Mouse (Mus musculus) frontal cortex, adult 2 months (tissue): ENCODE measurements at regions not wholly inside any gene's neighbourhood (a gene's known extent, or its start where the extent isn't known, plus 50 kb on each side); places are given as distances from the start of the nearest gene placed in this dataset.

Experiments used
- DNase-seq, 2 experiments: peaks; one replicate each; pipeline ENCODE4 v3.0.0; 2022; ENCODE audit warnings: low spot score in 1 of 2; ENCODE audit errors: extremely low spot score in 1 of 2

DNA sequence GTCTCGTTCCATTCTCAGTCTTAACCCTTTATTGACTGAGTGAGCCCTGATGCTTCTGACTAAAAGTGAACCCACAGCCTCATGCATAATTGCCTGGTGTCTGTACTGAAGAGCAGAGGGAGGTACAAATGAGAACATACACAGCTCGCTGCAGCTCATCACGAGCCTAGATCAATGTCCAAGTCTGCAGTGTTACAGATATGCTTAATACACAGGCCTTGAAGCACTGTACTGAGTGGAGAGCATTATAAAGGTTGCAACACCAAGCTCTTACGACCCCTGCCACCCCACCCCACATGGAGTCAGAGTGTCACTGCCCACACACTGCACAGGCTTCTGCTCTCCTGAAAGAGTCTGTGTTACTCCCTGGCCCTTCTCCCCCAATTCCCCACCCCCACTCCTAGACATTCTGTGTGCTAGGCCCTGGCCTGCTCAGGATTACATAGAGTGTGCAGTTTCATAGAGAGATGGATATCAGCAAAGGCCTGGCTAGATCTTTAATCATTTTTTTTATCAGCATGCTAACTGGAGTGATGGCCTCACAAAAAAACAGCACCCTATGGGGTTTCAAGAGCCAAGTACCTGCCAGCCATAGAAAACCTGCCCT lies 108.5 kb upstream of the Gm12830 start:
- no peak for DNase-seq

DNA sequence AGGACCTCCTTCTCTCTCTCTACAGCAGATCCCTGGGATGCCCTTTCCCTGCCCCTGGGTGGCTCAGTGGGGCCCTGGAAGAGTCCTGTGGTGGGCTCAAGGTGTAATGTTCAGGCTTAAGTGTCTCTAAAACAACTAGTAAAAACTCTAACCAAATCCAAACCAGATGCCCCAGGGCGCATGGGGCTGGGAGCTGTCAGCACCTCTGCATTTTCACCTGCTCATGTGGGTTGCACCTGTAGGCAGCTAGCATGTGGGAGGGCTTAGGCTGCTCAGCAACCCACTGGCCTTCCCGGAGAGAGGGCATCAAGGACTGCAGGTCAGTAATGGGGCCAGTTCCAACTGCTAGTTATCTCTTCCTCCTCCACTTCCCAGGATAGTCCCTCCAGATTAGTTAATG lies 104.8 kb upstream of the Gm12830 start:
- no peak for DNase-seq

DNA sequence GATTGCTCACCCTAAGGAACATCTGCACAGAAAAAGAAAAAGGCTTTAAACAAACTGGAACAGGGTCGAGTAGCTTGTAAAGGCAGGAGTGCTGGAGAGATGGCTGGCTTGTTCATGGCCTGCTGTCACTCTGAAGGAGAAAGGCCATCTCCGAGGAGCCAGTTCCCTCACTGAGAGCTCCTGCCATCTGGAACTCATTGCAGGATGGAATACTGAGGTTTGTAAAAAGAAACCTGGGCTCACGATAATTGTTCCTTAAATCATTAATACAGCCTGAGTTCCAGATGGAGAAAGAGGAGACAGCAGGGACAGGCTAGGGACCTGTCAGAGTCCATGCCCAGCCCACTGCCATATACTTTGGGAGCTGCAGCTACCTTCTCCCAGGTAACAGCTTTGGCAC lies 100.8 kb upstream of the Gm12830 start:
- no peak for DNase-seq

DNA sequence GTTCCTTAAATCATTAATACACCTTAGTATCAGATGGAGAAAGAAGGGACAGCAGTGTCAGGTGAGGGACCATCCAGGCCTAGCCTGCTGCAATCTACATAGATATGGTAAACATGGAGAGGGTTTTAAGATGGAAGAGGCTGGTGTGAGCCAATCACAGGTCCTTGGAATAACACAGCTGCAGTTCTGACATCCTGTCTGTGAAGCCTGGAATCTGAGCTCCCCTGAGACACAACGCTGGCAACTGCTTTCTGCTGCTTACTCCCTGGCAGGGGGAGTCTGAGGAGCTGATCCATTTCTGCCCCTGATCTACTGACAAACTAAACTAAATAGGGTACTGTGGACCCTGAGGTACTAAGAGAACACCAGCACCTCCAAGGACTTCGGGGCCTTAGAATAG lies 100.1 kb upstream of the Gm12830 start:
- no peak for DNase-seq

DNA sequence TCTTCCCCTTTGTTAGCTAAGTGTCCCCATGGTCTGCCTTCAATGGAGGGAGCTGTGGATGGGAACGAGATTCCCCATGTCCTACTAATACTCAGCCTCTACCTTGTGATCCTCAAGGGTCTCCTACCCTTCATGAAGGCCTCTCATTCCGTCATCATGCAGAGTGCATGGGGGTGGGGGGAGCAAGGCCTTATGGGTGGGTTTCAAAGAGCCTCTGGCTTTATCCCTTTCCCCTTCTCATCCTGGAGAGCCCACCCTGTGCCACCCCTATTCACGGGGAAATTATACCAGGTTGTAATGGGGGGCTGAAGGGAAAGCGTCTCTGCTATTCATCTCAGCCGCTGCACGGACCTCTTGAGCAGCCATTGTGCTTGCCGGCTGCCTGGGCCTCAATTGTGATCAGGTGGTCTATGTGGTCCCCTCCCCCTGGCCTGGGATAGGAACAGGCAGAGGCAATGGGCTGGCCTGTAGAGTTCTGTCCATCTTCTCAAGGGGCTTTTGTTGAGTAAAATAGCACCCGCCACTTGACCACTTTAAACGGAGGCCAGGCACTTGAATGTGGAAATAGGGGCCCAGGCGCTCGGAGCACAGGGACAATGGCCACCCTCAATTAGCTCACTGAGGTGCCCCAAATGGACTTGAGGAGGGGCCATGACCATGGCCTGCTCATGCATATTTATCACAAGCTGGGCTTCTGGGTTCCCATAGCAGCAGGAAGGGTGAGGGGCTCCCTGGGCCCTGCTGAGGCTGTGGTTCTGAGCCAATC lies 93.1 kb upstream of the Gm12830 start:
- no peak for DNase-seq

DNA sequence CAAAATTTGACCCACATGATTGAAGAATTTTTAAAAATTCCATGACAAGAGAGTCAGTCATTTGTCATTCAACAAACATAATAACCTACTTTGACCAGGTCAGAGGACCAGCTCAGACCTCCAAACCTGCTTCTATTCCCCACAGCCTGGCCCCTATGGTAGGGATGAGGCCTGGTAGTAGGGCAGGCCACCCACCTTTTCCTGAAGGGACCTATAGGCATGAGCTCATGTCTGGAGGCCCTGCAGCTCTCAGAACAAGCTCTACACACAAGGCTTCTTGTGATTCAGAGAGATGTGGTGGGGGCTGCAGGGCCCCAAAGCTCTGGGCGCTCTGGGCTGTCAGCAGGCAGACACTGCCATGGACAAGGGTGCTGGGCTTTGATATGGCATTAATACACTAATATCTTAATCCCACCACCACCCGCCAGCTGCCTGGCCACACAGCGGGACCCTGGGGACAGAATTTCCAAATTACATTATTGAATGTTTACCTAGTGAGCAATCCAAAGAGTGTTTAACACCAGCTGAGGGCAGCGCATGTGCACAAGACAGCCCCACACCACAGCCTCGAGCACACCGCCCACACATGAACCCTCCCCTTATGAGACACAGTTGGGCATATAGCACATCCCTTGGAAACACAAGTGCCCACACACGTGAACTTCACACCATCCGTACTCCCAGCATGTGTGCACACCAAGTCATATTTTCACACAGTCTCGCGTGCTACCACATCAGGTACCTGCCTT lies 88.1 kb upstream of the Gm12830 start:
- no peak for DNase-seq

DNA sequence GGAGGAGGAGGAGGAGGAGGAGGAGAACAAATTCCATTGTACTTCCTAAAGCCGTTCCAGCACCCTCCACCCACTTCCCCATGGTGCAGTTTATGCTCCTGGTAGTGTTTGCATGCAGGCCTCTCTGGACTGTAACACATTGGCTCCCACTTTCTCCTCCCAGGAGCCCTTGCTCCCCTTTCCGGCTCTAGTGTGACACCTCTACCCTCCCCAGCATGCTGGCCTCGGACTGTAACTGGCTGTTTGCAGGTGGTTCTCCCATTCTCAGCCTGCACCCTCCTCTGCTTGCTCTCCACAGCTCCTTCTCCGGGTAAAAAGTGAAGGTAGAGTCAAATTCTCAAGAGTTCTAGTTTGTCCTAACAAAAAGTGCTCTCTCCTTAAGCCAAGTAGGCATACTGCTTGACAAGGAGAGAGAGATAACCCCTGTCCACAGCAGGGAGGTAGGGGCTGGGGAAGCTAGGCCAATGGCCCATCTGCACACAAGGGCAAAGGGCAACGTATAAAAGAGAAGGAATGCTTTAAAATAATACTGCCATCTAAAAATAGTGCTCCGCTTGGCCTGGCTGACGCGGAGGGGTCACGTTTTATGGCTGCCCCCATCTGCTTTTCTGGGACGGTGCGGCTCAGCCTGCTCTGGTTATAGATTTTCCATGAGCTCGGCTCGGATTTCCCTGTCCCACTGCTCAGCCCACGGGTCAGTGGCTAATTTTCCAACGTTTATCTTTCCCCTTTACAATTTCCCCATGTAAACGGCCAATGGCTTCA lies 82.4 kb upstream of the Gm12830 start:
- DNase-seq = no peak

DNA sequence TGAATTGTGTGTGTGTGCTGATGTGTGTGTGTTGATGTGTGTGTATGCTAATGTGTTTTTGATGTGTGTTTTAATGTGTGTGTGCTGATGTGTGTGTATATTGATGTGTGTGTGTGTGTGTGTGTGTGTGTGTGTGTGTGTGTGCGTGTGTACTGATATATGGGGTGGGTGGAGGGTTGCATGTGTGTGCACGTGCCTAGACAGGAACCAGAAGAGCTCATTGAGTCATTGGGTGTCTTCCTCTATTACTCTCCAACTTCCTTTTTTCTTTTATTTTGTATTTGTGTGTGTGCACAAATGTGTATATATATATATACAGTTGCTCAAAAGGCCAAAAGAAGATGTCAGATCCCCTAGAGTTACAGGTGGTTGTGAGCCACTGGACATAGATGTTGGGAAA lies 73.4 kb upstream of the Gm12830 start:
- DNase-seq = no peak

DNA sequence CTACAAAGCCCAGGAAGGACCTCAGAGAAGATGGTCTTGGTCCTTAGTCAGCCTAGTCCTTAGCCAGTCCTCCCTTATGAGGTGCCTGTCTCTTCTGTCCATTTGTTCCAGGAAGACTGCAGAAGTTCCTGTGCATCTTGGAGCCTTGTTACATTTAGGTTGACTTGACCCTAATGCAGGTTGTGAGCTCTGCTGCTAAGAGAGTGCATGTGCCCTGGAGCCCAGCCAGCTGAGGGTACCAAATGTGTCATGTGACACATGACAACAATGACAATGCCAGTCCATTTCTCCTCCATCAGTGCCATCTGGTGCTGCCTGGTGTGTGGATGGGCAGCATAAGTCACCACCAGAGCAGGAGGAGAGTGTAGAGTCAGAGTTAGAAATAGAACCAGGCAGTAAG lies 61.7 kb upstream of the Gm12830 start:
- no peak for DNase-seq

DNA sequence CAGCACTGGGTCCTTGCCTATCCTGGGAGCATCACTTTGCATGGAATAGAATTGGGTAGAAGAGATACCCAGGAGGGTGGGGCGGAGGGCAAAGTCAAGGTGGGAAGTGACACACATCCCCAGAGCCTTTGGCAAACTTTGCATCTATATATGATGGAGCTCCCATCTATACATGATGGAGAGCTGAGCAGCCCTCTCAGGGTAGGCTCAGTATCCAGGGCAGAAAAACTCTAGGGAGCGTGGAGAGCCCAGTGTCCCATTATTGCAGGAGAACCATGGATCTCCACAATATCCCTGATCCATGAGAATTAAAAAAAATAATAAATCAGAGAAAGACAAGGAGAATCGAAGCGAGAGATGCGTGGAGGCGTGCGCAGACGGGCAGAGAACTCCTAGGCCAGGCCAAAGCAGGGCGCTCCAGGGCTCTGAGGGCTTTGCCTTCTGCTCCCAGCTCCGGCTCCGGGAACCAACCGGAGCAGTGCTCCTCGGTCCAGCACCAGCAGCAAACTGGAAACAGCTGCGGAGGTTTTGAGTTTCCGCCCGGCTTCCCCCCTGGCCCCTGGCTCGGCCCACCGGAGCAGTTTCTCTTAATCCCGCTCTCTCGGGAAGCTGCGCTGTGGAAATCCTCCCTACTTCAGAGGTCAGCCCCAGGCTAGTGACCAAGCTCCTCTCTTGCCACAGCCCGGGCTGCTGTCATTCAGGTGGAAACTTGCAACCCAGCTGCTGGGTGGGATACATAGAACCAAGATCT lies 54.7 kb upstream of the Gm12830 start:
- no peak for DNase-seq
